Mouse (Mus musculus) forebrain, embryonic 12.5 days (tissue): Measurements from ENCODE around the gene Agtrap. TPM values are rescaled to one million over a fixed set of nuclear protein-coding genes. Genes with fewer than 3 reads are reported as not detected.

ENCODE experiments used
- ATAC-seq: fragments of 200-750 bp; cut with Nextera tagmentation; 2 replicates; pipeline ENCODE4 v1.8.0; 2017; ENCODE audit warnings: moderate TSS enrichment; ENCODE audit not compliant: low FRiP score
- H3K27ac ChIP-seq: fragments of 300-500 bp; sonication (generic); 2 replicates; pipeline ENCODE4 v1.5.1; 2016; ENCODE audit warnings: mild to moderate bottlenecking
- H3K27me3 ChIP-seq: fragments of 300-500 bp; sonication (generic); 2 replicates; pipeline ENCODE4 v1.6.1; 2016; ENCODE audit warnings: mild to moderate bottlenecking
- H3K36me3 ChIP-seq: fragments of 300-500 bp; sonication (generic); replicated peaks from 2 replicates; pipeline ENCODE4 v1.6.1; 2016; ENCODE audit warnings: mild to moderate bottlenecking
- H3K4me1 ChIP-seq: fragments of 300-500 bp; sonication (generic); 2 replicates; pipeline ENCODE4 v1.6.1; 2016
- H3K4me2 ChIP-seq: fragments of 300-500 bp; sonication (generic); 2 replicates; pipeline ENCODE4 v1.6.1; 2016; ENCODE audit warnings: mild to moderate bottlenecking, moderate library complexity
- H3K4me3 ChIP-seq: fragments of 300-500 bp; sonication (generic); replicated peaks from 2 replicates; pipeline ENCODE4 v1.5.1; 2016; ENCODE audit warnings: mild to moderate bottlenecking
- H3K9ac ChIP-seq: fragments of 300-500 bp; sonication (generic); 2 replicates; pipeline ENCODE4 v1.6.1; 2016; ENCODE audit warnings: mild to moderate bottlenecking
- H3K9me3 ChIP-seq: fragments of 300-500 bp; sonication (generic); 2 replicates; pipeline ENCODE4 v1.6.1; 2016
- WGBS: fragments of 180-500 bp; shearing (Covaris S2); methylation state at CpG from one replicate; pipeline ENCODE4 v1.1.7; 2016; 5-methylcytosine and 5-hydroxymethylcytosine counted together
- polyA plus RNA-seq: library from polyadenylated mRNA; unstranded; fragments of >200 nt; fragmentation: Nextera tagmentation; extraction: Ambion mirVana; gene quantifications from 2 replicates; pipeline ENCODE4 v1.2.1, GENCODE M21; 2016

Gene Agtrap
- polyA plus RNA-seq, 1 experiment from 2014 or later = 9.2 TPM

- Histone ChIP-seq H3K9ac (peak overlapping the region; percentile 26; the same call in 1 of the 2 replicates), H3K4me3 (peak overlapping the region; percentile 24), H3K36me3 (no peaks in the 10 kb centered on the region; the same call in 1 of the 2 replicates), H3K4me1 (peaks cover 14% of the 10 kb centered on the region), H3K4me2 (peak overlapping the region; percentile 48), H3K27ac (peak overlapping the region; percentile 39), H3K27me3 (peaks cover 7% of the 10 kb centered on the region; the same call in 1 of the 2 replicates), H3K9me3 (no peaks in the 10 kb centered on the region)
- ATAC-seq = peak; percentile 92
- 16% methylated on average over 29 of the region's 29 CpGs for WGBS
These were observed 14.1 kb upstream of the Agtrap start for GRCm38 (mm10) chr4:148101801-148102527.

- 86% methylated on average over 3 of the region's 3 CpGs for WGBS
- H3K4me2 ChIP-seq = no peak overlapping the region
- no peak overlapping the region for H3K9ac ChIP-seq
- no peaks in the 10 kb centered on the region for H3K9me3 ChIP-seq
- no peak overlapping the region for H3K4me3 ChIP-seq
- no peaks in the 10 kb centered on the region for H3K36me3 ChIP-seq
- peaks cover 14% of the 10 kb centered on the region for H3K4me1 ChIP-seq
- no peak overlapping the region for H3K27ac ChIP-seq
- peaks cover 7% of the 10 kb centered on the region; the same call in 1 of the 2 replicates for H3K27me3 ChIP-seq
- ATAC-seq = no peak
These were observed 10.8 kb upstream of the Agtrap start for GRCm38 (mm10) chr4:148098666-148099065.

DNA sequence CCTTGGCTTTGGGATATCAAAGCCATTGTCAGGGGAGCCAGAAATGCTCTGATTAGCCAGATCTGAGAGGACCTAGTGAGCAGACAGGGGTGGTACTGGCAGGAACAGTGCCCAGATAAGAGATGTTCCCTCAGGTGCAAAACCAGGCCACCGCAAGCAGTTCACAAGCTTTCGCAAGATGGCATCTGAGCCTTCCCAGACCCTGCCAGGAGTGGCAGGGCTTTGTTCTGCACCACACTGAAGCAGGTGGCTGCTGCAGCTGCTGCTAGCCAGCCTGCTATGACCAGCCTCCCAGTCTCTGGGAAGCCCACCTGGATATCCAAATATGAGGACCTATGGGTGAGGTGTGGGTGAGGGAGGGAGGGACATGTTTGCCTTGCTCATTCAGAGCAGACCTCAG, 10.1 kb upstream of the Agtrap start:
- Histone ChIP-seq H3K36me3 (no peaks in the 10 kb centered on the region), H3K4me1 (peaks cover 14% of the 10 kb centered on the region), H3K4me3 (no peak overlapping the region), H3K9me3 (no peaks in the 10 kb centered on the region), H3K9ac (no peak overlapping the region), H3K27me3 (peaks cover 7% of the 10 kb centered on the region; the same call in 1 of the 2 replicates), H3K4me2 (no peak overlapping the region), H3K27ac (no peak overlapping the region)
- whole genome bisulfite sequencing = 83% methylated on average over 2 of the region's 2 CpGs
- ATAC-seq = no peak

GRCm38 (mm10) chr4:148095081-148095480, 7.2 kb upstream of the Agtrap start:
- Histone ChIP-seq H3K4me3 (no peak overlapping the region), H3K27me3 (no peaks in the 10 kb centered on the region), H3K27ac (no peak overlapping the region), H3K36me3 (no peaks in the 10 kb centered on the region), H3K9me3 (no peaks in the 10 kb centered on the region), H3K4me1 (no peaks in the 10 kb centered on the region), H3K9ac (no peak overlapping the region), H3K4me2 (no peak overlapping the region)
- ATAC-seq = no peak
- 81% methylated on average over 4 of the region's 4 CpGs for WGBS

- Histone ChIP-seq H3K9ac (no peak overlapping the region), H3K27me3 (no peaks in the 10 kb centered on the region), H3K4me3 (no peak overlapping the region), H3K4me1 (peaks cover 1% of the 10 kb centered on the region; the same call in 1 of the 2 replicates), H3K9me3 (no peaks in the 10 kb centered on the region), H3K36me3 (no peaks in the 10 kb centered on the region), H3K4me2 (no peak overlapping the region), H3K27ac (no peak overlapping the region)
- ATAC-seq = no peak
- WGBS = 80% methylated on average over 5 of the region's 5 CpGs
These were observed 6.3 kb upstream of the Agtrap start for GRCm38 (mm10) chr4:148094161-148094560.

GRCm38 (mm10) chr4:148092551-148093271, 4.9 kb upstream of the Agtrap start:
- no peaks in the 10 kb centered on the region for H3K27me3 ChIP-seq
- H3K9me3 ChIP-seq = no peaks in the 10 kb centered on the region
- no peak overlapping the region for H3K27ac ChIP-seq
- no peak overlapping the region for H3K4me3 ChIP-seq
- H3K4me2 ChIP-seq = no peak overlapping the region
- H3K36me3 ChIP-seq = no peaks in the 10 kb centered on the region
- no peak overlapping the region for H3K9ac ChIP-seq
- WGBS = 89% methylated on average over 11 of the region's 11 CpGs
- ATAC-seq = no peak
- H3K4me1 ChIP-seq = peaks cover 14% of the 10 kb centered on the region

DNA sequence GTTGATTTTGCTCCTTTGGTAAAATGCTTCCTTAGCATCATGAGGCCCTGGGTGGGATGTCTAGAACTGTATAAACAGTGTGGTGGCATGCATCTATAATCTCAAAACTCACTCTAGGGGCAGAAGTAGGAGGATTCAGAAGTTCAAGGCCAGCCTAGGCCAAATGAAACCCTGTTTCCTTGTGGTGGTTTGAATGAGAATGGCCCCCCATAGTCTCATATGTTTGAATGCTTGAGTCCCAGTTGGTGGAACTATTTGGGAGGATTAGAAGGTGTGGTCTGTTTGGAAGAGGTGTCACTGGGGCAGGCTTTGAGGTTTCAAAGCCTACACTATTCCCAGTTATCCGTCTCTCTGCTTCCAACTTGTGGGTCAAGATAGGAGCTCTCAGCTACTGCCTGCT, 3.4 kb upstream of the Agtrap start:
- Histone ChIP-seq H3K9ac (no peak overlapping the region), H3K4me3 (no peak overlapping the region), H3K4me1 (peaks cover 28% of the 10 kb centered on the region), H3K4me2 (no peak overlapping the region), H3K27ac (no peak overlapping the region), H3K36me3 (no peaks in the 10 kb centered on the region), H3K9me3 (no peaks in the 10 kb centered on the region), H3K27me3 (no peaks in the 10 kb centered on the region)
- 96% methylated on average over 1 of the region's 1 CpGs for WGBS
- no peak for ATAC-seq

DNA sequence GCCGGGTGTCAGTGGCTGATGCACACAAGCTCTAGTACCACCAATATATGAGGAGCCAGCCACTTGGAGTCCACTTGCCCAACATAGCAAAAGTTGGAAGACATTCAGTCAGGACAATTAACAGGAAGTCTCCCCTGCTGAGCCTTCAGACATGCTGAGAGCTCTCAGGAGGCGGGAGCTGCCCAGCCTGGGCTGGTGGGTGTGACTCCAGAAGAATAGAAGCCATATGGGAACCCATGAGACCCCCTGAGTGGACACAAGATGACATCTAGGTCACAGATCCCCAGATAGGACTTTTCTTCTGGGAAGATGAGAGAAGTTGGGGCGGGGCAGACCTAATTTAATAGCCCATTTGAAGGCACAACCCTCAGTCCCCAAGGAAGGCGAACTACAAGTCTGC, 1.3 kb upstream of the Agtrap start:
- ATAC-seq = no peak
- H3K4me2 ChIP-seq = no peak overlapping the region
- H3K27me3 ChIP-seq = no peaks in the 10 kb centered on the region
- no peak overlapping the region for H3K27ac ChIP-seq
- no peaks in the 10 kb centered on the region for H3K36me3 ChIP-seq
- H3K4me1 ChIP-seq = peaks cover 44% of the 10 kb centered on the region
- H3K9ac ChIP-seq = no peak overlapping the region
- H3K9me3 ChIP-seq = no peaks in the 10 kb centered on the region
- 63% methylated on average over 4 of the region's 4 CpGs for WGBS
- no peak overlapping the region for H3K4me3 ChIP-seq

- Histone ChIP-seq H3K4me3 (peak overlapping the region; percentile 64), H3K36me3 (no peaks in the 10 kb centered on the region), H3K4me2 (peak overlapping the region; percentile 80), H3K27me3 (no peaks in the 10 kb centered on the region), H3K9me3 (no peaks in the 10 kb centered on the region), H3K9ac (peak overlapping the region; percentile 68), H3K4me1 (peaks cover 55% of the 10 kb centered on the region), H3K27ac (peak overlapping the region; percentile 42; the same call in 1 of the 2 replicates)
- WGBS = 3% methylated on average over 30 of the region's 30 CpGs
- ATAC-seq = peak; percentile 72
These were observed 532 bp downstream of the Agtrap start for GRCm38 (mm10) chr4:148087091-148087906.

- WGBS = 81% methylated on average over 3 of the region's 3 CpGs
These were observed 1.9 kb downstream of the Agtrap start for GRCm38 (mm10) chr4:148085907-148086305.

DNA sequence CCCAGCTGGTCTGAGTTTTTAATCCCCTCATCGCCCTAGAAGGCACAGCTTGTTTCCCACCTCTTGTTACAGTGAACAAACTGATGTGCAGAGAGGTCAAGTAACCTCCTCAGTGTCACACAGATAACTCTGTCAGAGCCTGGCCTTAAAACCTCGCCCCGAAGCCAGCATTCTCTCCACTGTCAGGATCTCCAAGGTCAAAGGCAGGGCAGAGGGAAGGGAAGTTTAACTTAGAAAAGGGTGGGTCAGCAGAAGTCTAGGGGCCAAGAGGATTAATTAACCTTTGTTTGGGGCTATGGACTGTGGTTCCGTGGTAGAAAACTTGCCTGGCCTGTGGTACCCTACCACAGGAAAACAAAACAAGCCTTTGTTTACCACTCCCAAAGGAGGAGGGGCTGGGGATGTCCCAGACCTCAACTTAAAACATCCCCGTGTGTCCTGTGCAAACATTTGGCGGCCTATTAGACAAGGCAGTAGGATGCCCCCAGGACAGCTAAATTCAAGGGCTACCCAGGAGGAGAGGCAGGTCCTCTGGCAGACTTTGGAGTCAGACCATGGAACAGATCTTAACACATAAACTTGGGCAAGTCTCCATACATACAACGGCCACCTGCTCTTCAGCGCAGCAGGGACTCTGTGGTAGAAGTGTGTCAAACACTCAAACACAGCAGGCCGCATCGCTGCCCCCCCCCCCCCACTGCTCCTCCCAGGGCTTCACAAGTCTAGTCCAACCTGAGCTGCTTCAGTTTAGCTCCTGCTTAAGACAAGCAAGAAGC, 2.5 kb downstream of the Agtrap start:
- Histone ChIP-seq H3K27me3 (no peaks in the 10 kb centered on the region), H3K4me2 (no peak overlapping the region), H3K9me3 (no peaks in the 10 kb centered on the region), H3K4me1 (peaks cover 55% of the 10 kb centered on the region), H3K9ac (no peak overlapping the region), H3K27ac (no peak overlapping the region), H3K36me3 (0 out of 2 replicates have a peak, but pooled peaks cover 12% of the 10 kb centered on the region), H3K4me3 (no peak overlapping the region)
- no peak for ATAC-seq
- 46% methylated on average over 10 of the region's 10 CpGs for WGBS

More at GRCm38 (mm10) chr4:148085907-148086305, 1.9 kb downstream of the Agtrap start:
- no peak for ATAC-seq
- H3K36me3 ChIP-seq = 0 out of 2 replicates have a peak, but pooled peaks cover 10% of the 10 kb centered on the region
- H3K9ac ChIP-seq = no peak overlapping the region
- no peak overlapping the region for H3K4me3 ChIP-seq
- peaks cover 55% of the 10 kb centered on the region for H3K4me1 ChIP-seq
- no peaks in the 10 kb centered on the region for H3K9me3 ChIP-seq
- H3K4me2 ChIP-seq = no peak overlapping the region
- no peak overlapping the region for H3K27ac ChIP-seq
- no peaks in the 10 kb centered on the region for H3K27me3 ChIP-seq
